Mouse (Mus musculus) hindbrain, embryonic 16.5 days (tissue): Measurements from ENCODE around the gene Lamp1. TPM values are rescaled to one million over a fixed set of nuclear protein-coding genes. Genes with fewer than 3 reads are reported as not detected.

Source experiments
- ATAC-seq: fragments of 200-750 bp; cut with Nextera tagmentation; 2 replicates; pipeline ENCODE4 v1.8.0; 2017; ENCODE audit warnings: moderate TSS enrichment, moderate library complexity
- H3K27ac ChIP-seq: fragments of 300-500 bp; sonication (generic); 2 replicates; pipeline ENCODE4 v1.5.1; 2014; ENCODE audit warnings: low read depth, mild to moderate bottlenecking, control low read depth, low read length, moderate library complexity
- H3K27me3 ChIP-seq: fragments of 300-500 bp; sonication (generic); replicated peaks from 2 replicates; pipeline ENCODE4 v1.6.1; 2014; ENCODE audit warnings: low read length; ENCODE audit not compliant: control insufficient read depth, insufficient read depth
- H3K36me3 ChIP-seq: fragments of 300-500 bp; sonication (generic); 2 replicates; pipeline ENCODE4 v1.6.1; 2014; ENCODE audit warnings: mild to moderate bottlenecking, low read length, moderate library complexity, mixed read lengths; ENCODE audit not compliant: control insufficient read depth, insufficient read depth
- H3K4me1 ChIP-seq: fragments of 300-500 bp; sonication (generic); 2 replicates; pipeline ENCODE4 v1.6.1; 2014; ENCODE audit warnings: low read depth, low read length; ENCODE audit not compliant: control insufficient read depth, insufficient read depth
- H3K4me2 ChIP-seq: fragments of 300-500 bp; sonication (generic); 2 replicates; pipeline ENCODE4 v1.6.1; 2014; ENCODE audit warnings: mild to moderate bottlenecking, low read length, control low read depth, moderate library complexity
- H3K4me3 ChIP-seq: fragments of 300-500 bp; sonication (generic); 2 replicates; pipeline ENCODE4 v1.5.1; 2014; ENCODE audit warnings: mild to moderate bottlenecking, low read length, control low read depth, moderate library complexity
- H3K9ac ChIP-seq: fragments of 300-500 bp; sonication (generic); 2 replicates; pipeline ENCODE4 v1.6.1; 2014; ENCODE audit warnings: low read depth, mild to moderate bottlenecking, control low read depth, low read length, moderate library complexity
- H3K9me3 ChIP-seq: fragments of 300-500 bp; sonication (generic); 2 replicates; pipeline ENCODE4 v1.6.1; 2014; ENCODE audit warnings: mild to moderate bottlenecking, low read length, moderate library complexity; ENCODE audit not compliant: control insufficient read depth
- WGBS: fragments of 180-500 bp; shearing (Covaris S2); extraction: QIAGEN DNeasy Blood & Tissue Kit; methylation state at CpG from one replicate; pipeline ENCODE4 v1.1.7; 2014; 5-methylcytosine and 5-hydroxymethylcytosine counted together
- microRNA counts: library from miRNA; unstranded; fragments of <30 nt; microRNA quantifications from one replicate; lab custom pipeline; 2016
- microRNA-seq: library from miRNA; unstranded; fragments of <30 nt; microRNA quantifications from one replicate; pipeline ENCODE4, GENCODE M21; 2017
- polyA plus RNA-seq: library from polyadenylated mRNA; unstranded; fragments of >200 nt; fragmentation: Nextera tagmentation; extraction: Ambion mirVana; gene quantifications from 2 replicates; pipeline ENCODE4 v1.2.1, GENCODE M21; 2015

The Lamp1 gene
- polyA plus RNA-seq, 1 experiment from 2014 or later, result 318 TPM

GRCm38 (mm10) chr8:13213479-13214268 is 54.7 kb downstream of the Lamp1 start:
- Histone ChIP-seq H3K27ac (no peak overlapping the region), H3K36me3 (no peaks in the 10 kb centered on the region), H3K27me3 (no peaks in the 10 kb centered on the region), H3K4me3 (no peak overlapping the region), H3K9me3 (no peaks in the 10 kb centered on the region), H3K4me1 (peaks cover 7% of the 10 kb centered on the region), H3K9ac (no peak overlapping the region), H3K4me2 (no peak overlapping the region)
- 27% methylated on average over 10 of the region's 10 CpGs for WGBS
- peak; percentile 71 for ATAC-seq

GRCm38 (mm10) chr8:13216386-13216785 is 57.4 kb downstream of the Lamp1 start:
- WGBS, result 83% methylated on average over 8 of the region's 8 CpGs
- H3K9ac ChIP-seq, result no peak overlapping the region
- no peak for ATAC-seq

DNA sequence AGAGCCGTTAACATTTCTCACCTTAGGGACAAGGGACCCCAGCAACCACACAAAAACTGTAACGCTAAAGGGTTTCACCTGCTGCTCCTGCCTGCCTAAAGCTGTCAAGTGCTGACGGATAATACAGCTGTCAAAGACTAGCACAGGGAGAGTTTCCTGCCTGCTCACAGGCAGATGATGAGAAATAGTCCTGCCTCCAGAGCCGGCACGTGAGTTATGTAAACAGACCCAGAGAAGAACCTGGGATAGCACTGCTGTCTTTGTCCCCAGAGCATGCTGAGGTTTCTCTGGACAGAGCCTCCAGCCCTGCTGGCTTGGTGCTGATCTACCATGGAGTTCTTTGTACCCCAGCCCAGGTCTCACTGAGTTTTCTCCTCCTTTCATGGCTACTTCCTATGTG is 58.1 kb downstream of the Lamp1 start:
- no peak overlapping the region for H3K4me3 ChIP-seq
- no peaks in the 10 kb centered on the region for H3K36me3 ChIP-seq
- no peak overlapping the region for H3K4me2 ChIP-seq
- no peak overlapping the region for H3K27ac ChIP-seq
- 45% methylated on average over 5 of the region's 5 CpGs for WGBS
- no peaks in the 10 kb centered on the region for H3K9me3 ChIP-seq
- no peaks in the 10 kb centered on the region for H3K27me3 ChIP-seq
- ATAC-seq, result no peak
- peaks cover 7% of the 10 kb centered on the region for H3K4me1 ChIP-seq
- H3K9ac ChIP-seq, result no peak overlapping the region

More at GRCm38 (mm10) chr8:13216386-13216785, 57.4 kb downstream of the Lamp1 start:
- H3K36me3 ChIP-seq, result no peaks in the 10 kb centered on the region
- no peaks in the 10 kb centered on the region for H3K9me3 ChIP-seq
- H3K27me3 ChIP-seq, result no peaks in the 10 kb centered on the region
- H3K4me2 ChIP-seq, result no peak overlapping the region
- H3K27ac ChIP-seq, result no peak overlapping the region
- peaks cover 7% of the 10 kb centered on the region for H3K4me1 ChIP-seq
- H3K4me3 ChIP-seq, result no peak overlapping the region

DNA sequence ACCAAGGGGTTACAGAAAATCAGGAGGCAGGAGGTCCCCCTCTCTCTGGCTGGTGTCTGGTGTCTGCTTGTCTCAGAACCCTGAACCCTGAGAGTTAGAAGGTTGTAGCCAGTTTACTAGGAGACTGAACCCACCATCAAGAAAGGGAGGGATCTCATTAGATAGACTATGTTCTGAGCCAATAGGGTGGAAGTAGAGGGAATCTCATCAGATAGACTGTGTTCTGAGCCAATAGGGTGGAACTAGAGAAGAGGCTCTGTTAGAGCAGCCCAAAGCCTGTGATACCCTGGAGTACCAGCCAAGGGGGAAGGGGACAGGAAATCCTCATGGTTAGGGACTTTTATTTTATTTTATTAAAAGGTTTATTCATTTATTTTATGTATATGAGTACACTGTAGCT is 59.0 kb downstream of the Lamp1 start:
- H3K27ac ChIP-seq, result no peak overlapping the region
- H3K36me3 ChIP-seq, result no peaks in the 10 kb centered on the region
- H3K4me3 ChIP-seq, result no peak overlapping the region
- peaks cover 7% of the 10 kb centered on the region for H3K4me1 ChIP-seq
- no peak overlapping the region for H3K9ac ChIP-seq
- no peaks in the 10 kb centered on the region for H3K9me3 ChIP-seq
- no peaks in the 10 kb centered on the region for H3K27me3 ChIP-seq
- no peak for ATAC-seq
- H3K4me2 ChIP-seq, result no peak overlapping the region

- no peak for ATAC-seq
Measured at GRCm38 (mm10) chr8:13218441-13218840, 59.5 kb downstream of the Lamp1 start.

GRCm38 (mm10) chr8:13224426-13224825 is 65.5 kb downstream of the Lamp1 start:
- H3K27me3 ChIP-seq, result no peaks in the 10 kb centered on the region
- WGBS, result 85% methylated on average over 9 of the region's 9 CpGs
- H3K4me1 ChIP-seq, result no peaks in the 10 kb centered on the region
- no peaks in the 10 kb centered on the region for H3K36me3 ChIP-seq
- no peak overlapping the region for H3K4me2 ChIP-seq
- H3K9ac ChIP-seq, result no peak overlapping the region
- no peaks in the 10 kb centered on the region for H3K9me3 ChIP-seq
- ATAC-seq, result no peak
- no peak overlapping the region for H3K4me3 ChIP-seq
- H3K27ac ChIP-seq, result no peak overlapping the region

More at GRCm38 (mm10) chr8:13218441-13218840, 59.5 kb downstream of the Lamp1 start:
- Histone ChIP-seq H3K27me3 (no peaks in the 10 kb centered on the region), H3K9me3 (no peaks in the 10 kb centered on the region), H3K4me3 (no peak overlapping the region), H3K9ac (no peak overlapping the region), H3K27ac (no peak overlapping the region), H3K4me1 (peaks cover 3% of the 10 kb centered on the region; the same call in 1 of the 2 replicates), H3K4me2 (no peak overlapping the region), H3K36me3 (no peaks in the 10 kb centered on the region)
- WGBS, result 84% methylated on average over 4 of the region's 4 CpGs

MicroRNA genes within 50 kb of the gene (microRNA counts, 519-probe panel; counts per million panel counts)
- microRNA mmu-miR-1968 (lab: Ali Mortazavi, UCI), result 2,186 counts per million, percentile 42 among the panel's probes with 10 or more counts

Small RNA genes lying within 50 kb of the gene (microRNA-seq; reads per million reads assigned to microRNA genes)
- gene Mir1968 (14.6 reads per million, percentile 30 among the genes with 10 or more reads in this experiment), gene Mir7065 (not detected)

Other genes starting within 250 kb of the Lamp1 start
- 0.07 TPM in 1 of 2 replicates, not detected in the other for gene F7, start 133.1 kb upstream of the Lamp1 start, polyA plus RNA-seq
- gene F10, start 121.9 kb upstream of the Lamp1 start, polyA plus RNA-seq, result 0.14 and 0.25 TPM in 2 replicates
- gene Proz, start 98.2 kb upstream of the Lamp1 start, polyA plus RNA-seq, result 1.1 and 1.3 TPM in 2 replicates
- 36.8 and 41.2 TPM in 2 replicates for gene Pcid2, start 53.7 kb upstream of the Lamp1 start, polyA plus RNA-seq
- gene Cul4a, start 53.5 kb upstream of the Lamp1 start, polyA plus RNA-seq, result 67.5 and 72.7 TPM in 2 replicates
- 13.2 and 15.2 TPM in 2 replicates for gene Grtp1, start 41.5 kb downstream of the Lamp1 start, polyA plus RNA-seq
- 0.59 and 0.60 TPM in 2 replicates for gene Adprhl1, start 95.0 kb downstream of the Lamp1 start, polyA plus RNA-seq
- gene Dcun1d2, start 129.0 kb downstream of the Lamp1 start, polyA plus RNA-seq, result 34.4 and 35.4 TPM in 2 replicates
- gene Tmco3, start 129.0 kb downstream of the Lamp1 start, polyA plus RNA-seq, result 50.6 and 57.2 TPM in 2 replicates
- 85.8 and 91.6 TPM in 2 replicates for gene Tfdp1, start 179.6 kb downstream of the Lamp1 start, polyA plus RNA-seq
- gene Atp4b, start 237.7 kb downstream of the Lamp1 start, polyA plus RNA-seq, result not detected in 2 replicates
- not detected in 2 replicates for gene Grk1, start 245.9 kb downstream of the Lamp1 start, polyA plus RNA-seq